Mouse (Mus musculus) kidney, embryonic 14.5 days (tissue): ENCODE data around the gene Zfp64. TPM values are rescaled to one million over a fixed set of nuclear protein-coding genes. Genes with fewer than 3 reads are reported as not detected.

Source experiments
- ATAC-seq: fragments of 200-750 bp; cut with Nextera tagmentation; 2 replicates; pipeline ENCODE4 v1.8.0; 2017; ENCODE audit warnings: moderate number of reproducible peaks, mild to moderate bottlenecking, moderate TSS enrichment, moderate library complexity; ENCODE audit not compliant: low FRiP score, low TSS enrichment
- H3K27ac ChIP-seq: fragments of 300-500 bp; sonication (generic); 2 replicates; pipeline ENCODE4 v1.5.1; 2014; ENCODE audit warnings: low read depth, mild to moderate bottlenecking, low read length, moderate library complexity, mixed read lengths
- H3K27me3 ChIP-seq: fragments of 300-500 bp; sonication (generic); 2 replicates; pipeline ENCODE4 v1.6.1; 2014; ENCODE audit warnings: mild to moderate bottlenecking, low read length; ENCODE audit not compliant: control insufficient read depth, insufficient read depth
- H3K36me3 ChIP-seq: fragments of 300-500 bp; sonication (generic); 2 replicates; pipeline ENCODE4 v1.6.1; 2014; ENCODE audit warnings: low read length, mixed read lengths; ENCODE audit not compliant: control insufficient read depth, insufficient read depth
- H3K4me1 ChIP-seq: fragments of 300-500 bp; sonication (generic); 2 replicates; pipeline ENCODE4 v1.6.1; 2014; ENCODE audit warnings: low read length, mixed read lengths; ENCODE audit not compliant: control insufficient read depth, insufficient read depth
- H3K4me2 ChIP-seq: fragments of 300-500 bp; sonication (generic); replicated peaks from 2 replicates; pipeline ENCODE4 v1.6.1; 2014; ENCODE audit warnings: low read depth, mild to moderate bottlenecking, low read length
- H3K4me3 ChIP-seq: fragments of 300-500 bp; sonication (generic); 2 replicates; pipeline ENCODE4 v1.5.1; 2014; ENCODE audit warnings: mild to moderate bottlenecking, low read length
- H3K9ac ChIP-seq: fragments of 300-500 bp; sonication (generic); 2 replicates; pipeline ENCODE4 v1.6.1; 2014; ENCODE audit warnings: low read depth, mild to moderate bottlenecking, low read length, moderate library complexity
- H3K9me3 ChIP-seq: fragments of 300-500 bp; sonication (generic); 2 replicates; pipeline ENCODE4 v1.6.1; 2016; ENCODE audit warnings: low read length; ENCODE audit not compliant: control insufficient read depth
- WGBS: fragments of 180-500 bp; shearing (Covaris S2); extraction: QIAGEN DNeasy Blood & Tissue Kit; methylation state at CpG from one replicate; pipeline ENCODE4 v1.1.7; 2014; 5-methylcytosine and 5-hydroxymethylcytosine counted together
- polyA plus RNA-seq: library from polyadenylated mRNA; unstranded; fragments of >200 nt; fragmentation: Nextera tagmentation; extraction: Ambion mirVana; gene quantifications from 2 replicates; pipeline ENCODE4 v1.2.1, GENCODE M21; 2014

Zfp64 gene
- polyA plus RNA-seq, 1 experiment from 2014 or later, result 27.8 TPM

DNA sequence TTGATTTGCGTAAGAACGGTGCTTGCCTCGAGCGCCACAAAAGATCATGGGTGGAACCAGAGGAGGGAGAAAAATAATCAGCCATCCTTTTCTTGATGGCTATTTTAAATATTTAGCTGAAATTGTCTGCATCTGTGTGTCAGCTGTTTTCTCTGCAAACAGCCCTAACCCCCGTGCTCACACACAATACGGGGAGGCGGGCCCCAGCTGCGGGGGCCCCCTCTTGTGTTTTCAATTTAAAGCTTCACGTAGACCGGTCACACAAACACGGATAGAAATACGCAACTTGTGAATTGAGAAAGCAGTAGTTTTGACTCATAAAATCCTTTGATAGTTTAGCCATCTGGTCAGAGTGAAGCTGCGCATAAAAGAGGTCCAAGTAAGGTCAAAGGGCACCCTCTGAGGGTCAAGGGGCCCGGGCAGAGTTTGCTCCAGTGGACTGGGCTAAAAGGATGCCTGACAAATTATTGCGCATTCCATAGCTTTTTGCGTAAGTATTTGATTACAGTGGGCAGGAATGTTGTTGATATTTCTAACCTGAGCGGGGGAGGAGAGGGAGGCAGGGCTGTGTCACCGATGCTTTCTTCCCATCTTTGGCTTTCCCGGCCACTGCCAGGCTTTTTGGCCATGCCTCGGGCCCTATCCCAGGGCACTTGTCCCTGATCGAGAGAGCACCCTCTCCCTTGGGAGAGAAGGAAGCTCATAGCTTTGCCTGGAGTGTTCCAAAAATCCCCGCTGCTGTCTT lies 83.4 kb downstream of the Zfp64 start:
- Histone ChIP-seq H3K27me3 (no peaks in the 10 kb centered on the region), H3K4me2 (peak overlapping the region; percentile 35), H3K9me3 (no peaks in the 10 kb centered on the region), H3K4me1 (peaks cover 8% of the 10 kb centered on the region), H3K4me3 (no peak overlapping the region), H3K9ac (no peak overlapping the region), H3K27ac (no peak overlapping the region), H3K36me3 (no peaks in the 10 kb centered on the region)
- no peak for ATAC-seq
- WGBS, result 19% methylated on average over 22 of the region's 22 CpGs

- WGBS, result 64% methylated on average over 4 of the region's 4 CpGs
- H3K9me3 ChIP-seq, result no peaks in the 10 kb centered on the region
- no peak overlapping the region for H3K4me3 ChIP-seq
- ATAC-seq, result no peak
- H3K27me3 ChIP-seq, result no peaks in the 10 kb centered on the region
- peaks cover 8% of the 10 kb centered on the region for H3K4me1 ChIP-seq
- no peak overlapping the region for H3K27ac ChIP-seq
- no peak overlapping the region for H3K4me2 ChIP-seq
- H3K9ac ChIP-seq, result no peak overlapping the region
- no peaks in the 10 kb centered on the region for H3K36me3 ChIP-seq
These were observed 84.9 kb downstream of the Zfp64 start for GRCm38 (mm10) chr2:168870480-168870879.

GRCm38 (mm10) chr2:168866942-168867341 lies 88.4 kb downstream of the Zfp64 start:
- Histone ChIP-seq H3K4me2 (no peak overlapping the region), H3K27me3 (no peaks in the 10 kb centered on the region), H3K9me3 (no peaks in the 10 kb centered on the region), H3K4me1 (peaks cover 1% of the 10 kb centered on the region), H3K4me3 (no peak overlapping the region), H3K9ac (no peak overlapping the region), H3K27ac (no peak overlapping the region), H3K36me3 (no peaks in the 10 kb centered on the region)
- ATAC-seq, result no peak
- WGBS, result 80% methylated on average over 8 of the region's 8 CpGs

DNA sequence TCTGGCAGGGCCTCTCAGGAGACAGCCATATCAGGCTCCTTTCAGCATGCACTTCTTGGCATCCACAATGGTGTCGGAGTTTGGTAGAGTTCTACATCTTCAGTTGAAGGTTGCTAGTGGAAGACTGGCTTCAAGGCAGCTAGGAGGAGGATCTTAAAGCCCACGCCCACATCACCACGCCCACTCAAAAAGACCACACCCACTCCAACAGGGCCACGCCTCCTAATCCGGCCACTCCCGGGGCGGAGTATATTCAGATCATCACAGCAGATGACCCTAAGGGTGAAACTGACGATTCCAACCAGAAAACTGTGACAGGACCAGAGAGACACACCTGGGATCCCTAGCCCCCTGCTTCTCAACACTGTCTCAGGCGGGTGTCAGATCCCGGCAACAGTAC lies 89.0 kb downstream of the Zfp64 start:
- no peak overlapping the region for H3K4me2 ChIP-seq
- H3K9me3 ChIP-seq, result no peaks in the 10 kb centered on the region
- H3K27ac ChIP-seq, result no peak overlapping the region
- 79% methylated on average over 10 of the region's 10 CpGs for WGBS
- H3K9ac ChIP-seq, result no peak overlapping the region
- no peak for ATAC-seq
- H3K27me3 ChIP-seq, result no peaks in the 10 kb centered on the region
- no peak overlapping the region for H3K4me3 ChIP-seq
- no peaks in the 10 kb centered on the region for H3K36me3 ChIP-seq
- no peaks in the 10 kb centered on the region for H3K4me1 ChIP-seq

- Histone ChIP-seq H3K9ac (no peak overlapping the region), H3K27ac (no peak overlapping the region), H3K27me3 (no peaks in the 10 kb centered on the region), H3K4me2 (no peak overlapping the region), H3K36me3 (no peaks in the 10 kb centered on the region), H3K9me3 (no peaks in the 10 kb centered on the region), H3K4me3 (no peak overlapping the region), H3K4me1 (no peaks in the 10 kb centered on the region)
- no peak for ATAC-seq
- WGBS, result 82% methylated on average over 5 of the region's 5 CpGs
These were observed 90.5 kb downstream of the Zfp64 start for GRCm38 (mm10) chr2:168864905-168865304.

- no peaks in the 10 kb centered on the region for H3K9me3 ChIP-seq
- H3K27ac ChIP-seq, result no peak overlapping the region
- 37% methylated on average over 4 of the region's 4 CpGs for WGBS
- H3K4me3 ChIP-seq, result no peak overlapping the region
- H3K4me2 ChIP-seq, result no peak overlapping the region
- ATAC-seq, result no peak
- no peaks in the 10 kb centered on the region for H3K4me1 ChIP-seq
- H3K27me3 ChIP-seq, result no peaks in the 10 kb centered on the region
- H3K9ac ChIP-seq, result no peak overlapping the region
- H3K36me3 ChIP-seq, result no peaks in the 10 kb centered on the region
These were observed 92.7 kb downstream of the Zfp64 start for GRCm38 (mm10) chr2:168862694-168863093.

DNA sequence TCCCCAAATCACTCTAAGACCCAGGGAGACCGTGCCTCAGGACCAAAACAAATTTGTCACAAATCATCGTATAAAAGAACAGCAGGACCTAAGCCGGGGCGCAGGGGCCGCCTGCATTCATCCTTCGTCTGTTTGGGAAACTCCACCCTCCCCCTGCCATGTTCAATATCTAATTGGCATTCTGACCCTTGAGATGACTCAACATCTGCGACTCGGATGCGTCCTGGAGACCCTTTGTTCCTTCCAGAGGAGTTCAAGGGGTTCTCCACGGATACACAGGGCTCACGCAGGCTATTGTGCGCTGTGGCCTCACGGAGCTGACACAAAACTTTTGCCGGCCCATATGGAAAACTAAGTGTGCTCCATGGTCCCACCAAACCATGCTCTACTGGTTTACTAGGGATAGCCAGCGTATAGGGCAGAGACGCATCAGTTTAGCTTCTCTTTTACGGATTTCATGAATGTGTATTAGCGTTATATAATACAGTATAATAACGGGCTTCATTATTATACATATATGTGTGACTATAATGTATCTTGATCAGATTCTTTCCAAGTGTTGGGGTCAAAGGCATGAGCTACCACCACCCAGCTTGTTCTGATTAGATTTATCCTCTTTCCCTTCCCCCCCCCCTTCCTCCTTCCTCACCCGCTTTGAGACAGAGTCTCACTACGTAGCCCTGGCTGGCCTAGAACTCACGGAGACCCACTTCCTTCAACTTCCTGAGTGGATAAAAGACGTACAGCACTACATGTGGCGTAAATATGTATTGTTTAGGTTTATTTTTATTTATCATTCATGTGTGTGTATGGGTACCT lies 94.3 kb downstream of the Zfp64 start:
- H3K27me3 ChIP-seq, result no peaks in the 10 kb centered on the region
- no peak overlapping the region for H3K4me2 ChIP-seq

GRCm38 (mm10) chr2:168860032-168860691 lies 95.2 kb downstream of the Zfp64 start:
- Histone ChIP-seq H3K36me3 (no peaks in the 10 kb centered on the region), H3K27ac (no peak overlapping the region), H3K9ac (no peak overlapping the region), H3K9me3 (no peaks in the 10 kb centered on the region), H3K4me3 (no peak overlapping the region), H3K27me3 (no peaks in the 10 kb centered on the region), H3K4me1 (no peaks in the 10 kb centered on the region), H3K4me2 (no peak overlapping the region)
- WGBS, result 25% methylated on average over 16 of the region's 16 CpGs
- ATAC-seq, result no peak

More for the DNA sequence above, 94.3 kb downstream of the Zfp64 start:
- no peaks in the 10 kb centered on the region for H3K9me3 ChIP-seq
- 66% methylated on average over 24 of the region's 24 CpGs for WGBS
- H3K9ac ChIP-seq, result no peak overlapping the region
- no peak overlapping the region for H3K27ac ChIP-seq
- H3K36me3 ChIP-seq, result no peaks in the 10 kb centered on the region
- H3K4me1 ChIP-seq, result no peaks in the 10 kb centered on the region
- H3K4me3 ChIP-seq, result no peak overlapping the region
- no peak for ATAC-seq

- 51% methylated on average over 7 of the region's 7 CpGs for WGBS
- H3K4me1 ChIP-seq, result no peaks in the 10 kb centered on the region
- no peak overlapping the region for H3K4me3 ChIP-seq
- H3K4me2 ChIP-seq, result no peak overlapping the region
- no peaks in the 10 kb centered on the region for H3K36me3 ChIP-seq
- no peak for ATAC-seq
- H3K9ac ChIP-seq, result no peak overlapping the region
- H3K27me3 ChIP-seq, result no peaks in the 10 kb centered on the region
- no peaks in the 10 kb centered on the region for H3K9me3 ChIP-seq
- H3K27ac ChIP-seq, result no peak overlapping the region
These were observed 98.7 kb downstream of the Zfp64 start for GRCm38 (mm10) chr2:168856638-168857037.
